Mouse (Mus musculus) neutrophil, adult 5-6 weeks (primary cell): ENCODE data around the gene Itgb3. TPM values are rescaled to one million over a fixed set of nuclear protein-coding genes. Genes with fewer than 3 reads are reported as not detected.

Experiments used
- ATAC-seq: fragments of 151-379, 151-347 bp; 2 replicates; pipeline ENCODE4 v1.8.0; 2017; ENCODE audit warnings: mild to moderate bottlenecking, moderate TSS enrichment; ENCODE audit not compliant: insufficient number of reproducible peaks, poor library complexity, low FRiP score, severe bottlenecking; ENCODE audit errors: extremely low read depth
- total RNA-seq: library from RNA; stranded (forward); fragments of 200-1000 nt; gene quantifications from 2 replicates; pipeline ENCODE4 v1.2.3, GENCODE M21; 2017

Itgb3 gene
- total RNA-seq, 1 experiment from 2014 or later, result 29.2 TPM

DNA sequence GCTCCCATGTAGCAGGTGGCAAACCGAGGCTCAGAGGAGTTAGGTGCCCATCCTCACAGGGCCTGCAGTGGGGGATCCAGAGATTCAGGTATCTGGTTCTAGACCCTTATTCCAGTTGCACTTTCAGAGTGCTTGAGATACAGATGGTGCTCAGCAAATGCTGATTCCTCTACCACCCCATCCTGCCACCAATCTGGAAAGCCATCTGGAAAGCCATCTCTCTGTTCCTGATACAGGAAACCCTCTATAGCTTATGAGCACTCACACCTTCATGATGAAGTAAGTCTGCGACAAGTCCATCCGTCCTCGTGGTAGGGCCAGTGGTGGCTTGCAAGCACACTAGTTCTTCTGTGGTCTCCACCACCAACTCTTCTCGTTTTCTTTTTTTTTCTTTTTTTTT lies 27.2 kb upstream of the Itgb3 start:
- no peak for ATAC-seq

DNA sequence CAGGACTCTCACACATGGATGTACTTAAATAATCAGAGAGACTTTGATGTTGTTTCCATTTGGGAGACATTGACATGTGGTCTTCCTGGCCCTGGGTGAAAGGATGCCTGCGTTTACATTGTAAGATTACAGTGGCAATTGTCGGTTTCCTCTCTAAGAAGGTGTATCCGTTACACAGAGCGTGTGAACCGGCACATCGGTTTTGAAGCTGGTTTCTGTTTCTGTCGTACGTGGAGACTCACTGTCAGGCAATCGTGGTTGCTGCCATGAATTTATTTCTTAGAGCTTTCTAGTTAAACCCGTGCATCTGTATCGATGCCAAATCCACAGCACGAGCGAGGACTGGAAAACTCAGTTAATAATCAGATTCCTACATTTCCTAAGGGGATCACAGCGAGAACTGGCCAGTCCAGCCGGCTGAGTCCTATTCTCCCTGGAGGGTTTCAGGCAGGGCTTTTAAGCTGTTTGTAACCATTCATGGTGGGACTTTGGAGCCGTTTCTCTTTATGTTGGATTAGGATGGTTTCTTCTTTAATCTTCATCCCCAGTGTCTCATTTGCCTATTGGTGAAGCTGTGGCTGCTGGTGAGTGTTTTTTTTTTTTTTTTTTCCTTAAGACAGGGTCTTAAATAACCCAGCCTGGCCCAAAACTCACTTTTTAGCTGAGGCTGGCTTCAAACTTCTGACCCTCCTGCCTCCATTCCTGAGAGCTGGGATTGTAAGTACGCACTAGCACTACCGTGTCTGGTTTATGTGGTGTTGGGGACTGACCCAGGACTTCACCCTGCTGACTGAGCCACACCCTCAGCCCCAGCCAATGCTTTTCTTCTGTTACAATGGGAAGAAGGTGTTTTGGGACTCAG lies 26.1 kb upstream of the Itgb3 start:
- ATAC-seq, result peak; percentile 36; the same call in 1 of the 2 replicates

GRCm38 (mm10) chr11:104582308-104582606 lies 25.5 kb upstream of the Itgb3 start:
- no peak for ATAC-seq

GRCm38 (mm10) chr11:104582630-104583364 lies 25.0 kb upstream of the Itgb3 start:
- peak; percentile 84 for ATAC-seq

DNA sequence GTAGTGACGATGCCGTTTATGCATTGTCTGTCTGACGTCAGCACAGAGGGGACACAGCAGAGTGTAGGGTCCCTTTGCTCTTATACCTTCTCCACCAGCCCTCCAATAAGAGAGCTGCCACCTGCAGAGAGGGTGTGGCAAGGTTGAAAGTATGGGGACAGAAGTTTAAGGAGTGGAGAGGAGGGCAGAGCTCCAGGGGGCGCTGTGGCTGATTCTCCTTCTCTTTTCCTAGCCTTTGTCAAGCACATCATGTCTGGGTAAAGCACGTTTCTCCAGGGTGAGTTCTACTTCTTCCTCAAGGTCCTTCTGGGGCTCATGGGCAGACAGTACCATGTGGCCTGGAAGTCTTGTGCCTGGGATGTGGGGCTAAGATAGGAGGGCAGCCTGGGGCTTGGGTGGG lies 22.3 kb upstream of the Itgb3 start:
- ATAC-seq, result no peak

- no peak for ATAC-seq
Observed at GRCm38 (mm10) chr11:104587904-104588303, 19.9 kb upstream of the Itgb3 start.

DNA sequence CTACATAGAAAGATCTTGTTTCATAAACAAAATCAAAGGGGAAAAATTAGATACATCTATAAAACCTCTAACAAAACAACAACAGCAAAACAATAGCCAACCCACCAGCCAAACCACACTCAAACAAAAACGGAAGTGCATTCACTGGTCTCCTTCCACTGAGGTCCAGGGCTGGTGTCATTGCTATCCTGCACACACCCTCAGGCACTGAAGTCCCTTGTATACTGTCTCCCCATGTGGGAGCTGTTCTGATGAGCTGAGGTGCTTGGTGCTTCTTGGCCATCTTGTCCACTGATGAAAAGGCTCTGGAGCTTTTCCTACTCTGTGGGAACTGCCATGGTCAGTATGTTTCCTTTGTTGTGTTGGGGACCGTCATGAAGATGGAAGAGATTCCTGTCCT lies 19.3 kb upstream of the Itgb3 start:
- no peak for ATAC-seq

DNA sequence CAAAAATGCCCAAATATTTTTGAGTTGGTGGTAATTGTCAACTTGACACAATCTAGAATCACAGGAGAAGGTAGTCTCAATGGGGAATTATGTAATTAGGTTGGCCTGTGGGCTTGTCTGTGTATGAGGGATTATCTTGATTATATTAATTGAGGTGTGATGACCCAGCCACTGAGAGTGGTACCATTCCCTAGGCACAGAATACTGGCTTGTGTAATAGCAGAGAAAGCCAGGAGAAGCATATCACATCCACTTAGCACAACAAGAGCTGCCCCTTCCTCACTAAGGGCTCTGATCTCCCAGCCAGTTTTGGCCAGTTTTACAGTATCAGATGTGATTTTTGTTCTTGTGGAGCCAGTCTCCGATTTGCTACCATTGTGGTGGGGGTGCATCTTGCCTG lies 18.2 kb upstream of the Itgb3 start:
- no peak for ATAC-seq

DNA sequence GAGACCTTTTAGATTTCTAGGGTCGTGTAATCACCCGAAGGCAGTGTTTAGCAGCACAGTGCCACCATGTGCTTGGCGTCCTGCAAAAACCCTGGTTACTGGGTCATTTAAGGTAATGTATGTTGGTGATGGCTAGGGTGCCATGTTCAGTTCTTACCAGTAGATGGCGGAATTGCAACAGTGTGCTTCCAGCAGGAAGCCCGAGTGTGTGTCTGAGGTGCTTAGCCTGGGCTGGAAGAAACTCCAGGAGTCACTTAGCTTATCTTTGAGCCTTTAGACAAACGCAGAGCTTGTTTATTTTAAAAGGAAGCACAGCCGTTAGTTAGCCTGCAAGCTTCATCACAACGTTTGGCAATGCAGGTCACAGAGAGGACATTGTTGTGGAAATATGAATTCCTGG lies 17.7 kb upstream of the Itgb3 start:
- peak; percentile 98 for ATAC-seq

GRCm38 (mm10) chr11:104592066-104592835 lies 15.5 kb upstream of the Itgb3 start:
- ATAC-seq, result no peak

- ATAC-seq, result 0 out of 2 replicates have a peak, but pooled peaks have one; percentile 9
Observed at GRCm38 (mm10) chr11:104596365-104596764, 11.4 kb upstream of the Itgb3 start.

GRCm38 (mm10) chr11:104599265-104599945 lies 8.4 kb upstream of the Itgb3 start:
- no peak for ATAC-seq

GRCm38 (mm10) chr11:104600675-104601074 lies 7.1 kb upstream of the Itgb3 start:
- ATAC-seq, result no peak

DNA sequence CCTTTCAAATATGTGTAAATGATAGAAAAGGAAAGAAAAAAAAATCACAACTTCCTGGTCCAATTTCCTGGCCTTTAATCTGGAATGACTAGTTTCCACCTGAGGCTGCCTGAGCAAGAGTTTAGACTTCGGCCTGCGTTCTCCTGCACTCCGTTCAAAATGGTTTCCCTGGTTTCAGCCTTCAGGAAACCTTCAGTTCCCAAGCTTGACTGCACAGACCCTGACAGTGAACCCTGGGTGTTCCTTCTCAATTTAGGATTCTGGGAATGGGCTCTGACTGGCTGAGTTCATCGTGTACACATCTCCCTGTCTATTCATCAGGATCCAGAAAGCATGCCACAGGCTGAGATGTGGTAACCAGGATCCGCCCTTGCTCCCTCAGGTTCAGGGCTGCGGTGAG lies 3.6 kb upstream of the Itgb3 start:
- no peak for ATAC-seq

GRCm38 (mm10) chr11:104608249-104608920 lies 585 bp downstream of the Itgb3 start:
- no peak for ATAC-seq

GRCm38 (mm10) chr11:104609033-104609684 lies 1.4 kb downstream of the Itgb3 start:
- no peak for ATAC-seq

DNA sequence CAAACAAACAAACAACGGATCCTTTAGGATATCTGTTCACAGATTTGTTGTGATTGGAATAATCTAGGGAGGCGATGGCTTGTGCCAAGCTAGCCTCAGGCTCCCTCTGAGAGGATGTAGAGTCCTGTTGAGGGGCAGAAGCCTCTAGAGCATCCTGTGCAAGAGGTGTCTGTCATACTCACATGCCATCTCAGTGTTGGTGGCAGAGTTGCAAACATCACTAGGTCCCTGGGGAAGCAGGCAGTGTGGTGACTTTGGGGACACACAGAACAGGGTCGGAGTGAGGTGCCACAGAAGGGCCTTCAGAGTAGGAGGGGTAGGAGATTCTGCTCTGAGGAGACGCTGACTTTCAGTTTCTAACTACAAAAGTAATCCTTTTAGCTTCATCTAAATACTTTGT lies 1.9 kb downstream of the Itgb3 start:
- ATAC-seq, result peak; percentile 6; the same call in 1 of the 2 replicates

DNA sequence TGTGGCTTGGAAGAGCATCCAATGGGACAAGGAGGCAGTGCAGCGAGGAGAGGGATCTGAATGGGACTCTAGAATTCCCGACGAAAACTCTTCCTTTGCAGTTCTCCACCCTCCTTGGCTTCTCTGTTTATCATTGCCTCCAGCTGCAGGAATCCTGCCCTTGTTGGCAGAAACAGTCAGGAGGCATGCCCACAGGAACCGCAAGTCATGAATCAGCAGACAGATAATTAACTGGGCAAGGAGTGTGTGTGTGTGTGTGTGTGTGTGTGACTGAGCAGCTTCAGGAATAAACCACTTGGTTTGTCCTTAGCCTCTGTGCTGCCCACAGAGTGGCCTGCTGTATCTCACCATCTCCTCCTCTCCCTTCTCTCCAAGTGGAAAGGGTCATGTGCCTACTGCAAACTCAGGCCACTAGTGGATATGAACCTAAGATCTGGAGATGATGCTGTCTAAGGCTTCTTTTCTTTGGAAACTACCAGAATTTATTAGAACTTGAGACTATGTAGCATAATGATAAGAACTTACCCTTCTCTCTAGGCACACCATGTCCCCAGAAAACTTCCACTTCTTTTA lies 3.9 kb downstream of the Itgb3 start:
- no peak for ATAC-seq
